Mouse (Mus musculus): ENCODE data around the gene Lgals12.

GRCm38 (mm10) chr19:7633786-7634185 lies 26.8 kb upstream of the Lgals12 start:
- TF ChIP-seq POLR2A (IDR thresholded peaks at IDR 0.05; ENCODE audit: borderline replicate concordance, low read depth, low read length) (no peak), CTCF (IDR thresholded peaks at IDR 0.05; ENCODE audit: low read depth, low read length) (no peak)

All from bone marrow macrophage, adult 2 months (primary cell).